Mouse (Mus musculus) MEL (cell line): ENCODE data around the gene Heg1. TPM values are rescaled to one million over a fixed set of nuclear protein-coding genes. Genes with fewer than 3 reads are reported as not detected.
A peak's percentile ranks its signal among the peaks of the same experiment; 100 is the strongest.

Experiments used
- DNase-seq: peaks from one replicate; pipeline ENCODE4 v3.0.0; 2011; ENCODE audit warnings: low read depth, low spot score
- H3K27ac ChIP-seq: 2 replicates; pipeline ENCODE4 v1.5.1; 2012; ENCODE audit warnings: low read depth, mild to moderate bottlenecking, control low read depth, low read length, moderate library complexity; ENCODE audit not compliant: control insufficient read depth
- H3K27me3 ChIP-seq, 2 experiments: fragments of 150-350 bp in 1 of 2; sonication (generic) in 1 of 2; 2 replicates each; pipeline ENCODE4 v1.6.1; 2012; ENCODE audit warnings: low read length in 2 of 2, mild to moderate bottlenecking in 2 of 2, improper control_type of control experiment in 1 of 2, moderate library complexity in 1 of 2; ENCODE audit not compliant: insufficient read depth in 2 of 2, control insufficient read depth in 1 of 2
- H3K36me3 ChIP-seq, 2 experiments: 2 replicates each; pipeline ENCODE4 v1.6.1; 2012 to 2014; ENCODE audit warnings: low read length in 2 of 2, improper control_type of control experiment in 1 of 2, inconsistent platforms in 1 of 2, mild to moderate bottlenecking in 1 of 2; ENCODE audit not compliant: insufficient read depth in 2 of 2, control insufficient read depth in 1 of 2
- H3K4me1 ChIP-seq, 2 experiments: fragments of 150-350 bp in 1 of 2; sonication (generic) in 1 of 2; 2 replicates each; pipeline ENCODE4 v1.6.1; 2012; ENCODE audit warnings: low read length in 2 of 2, improper control_type of control experiment in 1 of 2, mild to moderate bottlenecking in 1 of 2; ENCODE audit not compliant: insufficient read depth in 2 of 2, control insufficient read depth in 1 of 2
- H3K4me3 ChIP-seq, 2 experiments: fragments of 150-350 bp in 1 of 2; sonication (generic) in 1 of 2; 2 replicates each; pipeline ENCODE4 v1.5.1; 2012; ENCODE audit warnings: low read depth in 2 of 2, low read length in 2 of 2, mild to moderate bottlenecking in 2 of 2, moderate library complexity in 2 of 2, control low read depth in 1 of 2, improper control_type of control experiment in 1 of 2; ENCODE audit not compliant: control insufficient read depth in 1 of 2, insufficient read depth in 1 of 2
- H3K79me2 ChIP-seq: 2 replicates; pipeline ENCODE4 v1.6.1; 2012; ENCODE audit warnings: mild to moderate bottlenecking, low read length, moderate library complexity; ENCODE audit not compliant: control insufficient read depth, poor library complexity, insufficient read depth
- H3K9ac ChIP-seq: 2 replicates; pipeline ENCODE4 v1.6.1; 2012; ENCODE audit warnings: low read depth, mild to moderate bottlenecking, control low read depth, low read length, moderate library complexity; ENCODE audit not compliant: control insufficient read depth, poor library complexity, severe bottlenecking
- H3K9me3 ChIP-seq: fragments of 150-350 bp; sonication (generic); replicated peaks from 2 replicates; pipeline ENCODE4 v1.6.1; 2012; ENCODE audit warnings: mild to moderate bottlenecking, low read length, improper control_type of control experiment, moderate library complexity; ENCODE audit not compliant: insufficient read depth
- BHLHE40 ChIP-seq: IDR thresholded peaks from 2 replicates; pipeline ENCODE4 v1.6.1; 2012; ENCODE audit warnings: low read depth, mild to moderate bottlenecking, inconsistent platforms, low read length, improper control_type of control experiment, borderline replicate concordance
- CHD1 ChIP-seq: IDR thresholded peaks from 2 replicates; pipeline ENCODE4 v1.6.1; 2012; ENCODE audit warnings: low read depth, mild to moderate bottlenecking, inconsistent platforms, low read length, improper control_type of control experiment
- ELF1 ChIP-seq: IDR thresholded peaks from 2 replicates; pipeline ENCODE4 v1.6.1; 2014; ENCODE audit warnings: low read depth, mild to moderate bottlenecking, inconsistent platforms, low read length, improper control_type of control experiment, moderate library complexity
- EP300 ChIP-seq, 2 experiments: IDR thresholded peaks; 2 replicates each; pipeline ENCODE4 v1.6.1; 2011; ENCODE audit warnings: improper control_type of control experiment in 2 of 2, low read length in 2 of 2, low read depth in 1 of 2, mild to moderate bottlenecking in 1 of 2
- ETS1 ChIP-seq: IDR thresholded peaks from 2 replicates; pipeline ENCODE4 v1.6.1; 2012; ENCODE audit warnings: low read depth, mild to moderate bottlenecking, inconsistent platforms, low read length, improper control_type of control experiment, moderate library complexity
- GATA1 ChIP-seq: IDR thresholded peaks from 2 replicates; pipeline ENCODE4 v1.6.1; 2011; ENCODE audit warnings: low read depth, low read length, improper control_type of control experiment
- JUND ChIP-seq: IDR thresholded peaks from 2 replicates; pipeline ENCODE4 v1.6.1; 2011; ENCODE audit warnings: low read depth, mild to moderate bottlenecking, improper control_type of control experiment, low read length
- MAX ChIP-seq: IDR thresholded peaks from 2 replicates; pipeline ENCODE4 v1.6.1; 2011; ENCODE audit warnings: low read length, improper control_type of control experiment
- MEF2A ChIP-seq: IDR thresholded peaks from 2 replicates; pipeline ENCODE4 v1.6.1; 2014; ENCODE audit warnings: low read depth, mild to moderate bottlenecking, inconsistent platforms, low read length, improper control_type of control experiment; ENCODE audit not compliant: poor library complexity, insufficient replicate concordance, severe bottlenecking; ENCODE audit errors: extremely low read depth
- POLR2AphosphoS5 ChIP-seq: IDR thresholded peaks from 2 replicates; pipeline ENCODE4 v1.6.1; 2012; ENCODE audit warnings: low read depth, borderline replicate concordance, mild to moderate bottlenecking, inconsistent platforms, low read length, moderate library complexity, mixed read lengths
- RCOR1 ChIP-seq: IDR thresholded peaks from 2 replicates; pipeline ENCODE4 v1.6.1; 2012; ENCODE audit warnings: low read depth, mild to moderate bottlenecking, inconsistent platforms, low read length, improper control_type of control experiment
- SIN3A ChIP-seq: IDR thresholded peaks from 2 replicates; pipeline ENCODE4 v1.6.1; 2012; ENCODE audit warnings: low read length, improper control_type of control experiment, inconsistent platforms
- SMC3 ChIP-seq: IDR thresholded peaks from 2 replicates; pipeline ENCODE4 v1.6.1; 2011; ENCODE audit warnings: low read depth, low read length, improper control_type of control experiment
- ZMIZ1 ChIP-seq: IDR thresholded peaks from 2 replicates; pipeline ENCODE4 v1.6.1; 2012; ENCODE audit warnings: low read depth, mild to moderate bottlenecking, inconsistent platforms, low read length, improper control_type of control experiment, moderate library complexity
- polyA plus RNA-seq, 2 experiments: library from polyadenylated mRNA; stranded (reverse) in 1 of 2; unstranded in 1 of 2; fragments of >175 nt in 1 of 2; fragments of >200 nt in 1 of 2; gene quantifications; 2 replicates each; pipeline versions ENCODE4 v1.2.1 to v1.2.4; 2012; ENCODE audit warnings: low replicate concordance in 2 of 2, low read depth in 1 of 2; ENCODE audit not compliant: insufficient read length in 2 of 2, insufficient read depth in 1 of 2, missing spikeins in 1 of 2
- total RNA-seq: library from RNA; depleted of rRNA; stranded (reverse); fragments of 300-350 nt; gene quantifications from 2 replicates; pipeline ENCODE4 v1.2.3, GENCODE M21; 2012

Gene Heg1
- total and polyA plus RNA-seq, 3 experiments = 4.1 to 72.0 (median 6.9) TPM

GRCm38 (mm10) chr16:33747346-33747954 is 63.3 kb downstream of the Heg1 start:
- DNase-seq = peak; percentile 23
- H3K4me1 ChIP-seq = peaks cover 0 to 9% of the 10 kb centered on the region in 2 experiments; a peak in 2 of 4 replicates
- H3K9ac ChIP-seq = no peak overlapping the region
- H3K9me3 ChIP-seq = no peaks in the 10 kb centered on the region
- no peak overlapping the region for H3K27ac ChIP-seq
- TF ChIP-seq SMC3 (no peak), SIN3A (0 out of 2 replicates have a peak, but pooled peaks have one; percentile 15), RCOR1 (no peak), EP300 (IDR thresholded peaks at IDR 0.05; ENCODE audit: low read depth in 1 of 2, low read length in 2 of 2) (0 out of 4 replicates have a peak, but pooled peaks of 1 of the 2 experiments have one; percentile 3), ZMIZ1 (no peak), POLR2AphosphoS5 (no peak), ELF1 (no peak), MAX (no peak)
- no peak overlapping the region for H3K4me3 ChIP-seq
- H3K79me2 ChIP-seq = no peaks in the 10 kb centered on the region
- H3K36me3 ChIP-seq = peaks cover 0 to 14% of the 10 kb centered on the region in 2 experiments; a peak in 2 of 4 replicates
- no peaks in the 10 kb centered on the region for H3K27me3 ChIP-seq

- no peaks in the 10 kb centered on the region for H3K79me2 ChIP-seq
- H3K27me3 ChIP-seq = no peaks in the 10 kb centered on the region
- H3K36me3 ChIP-seq = peaks cover 0 to 14% of the 10 kb centered on the region in 2 experiments; a peak in 2 of 4 replicates
- H3K4me1 ChIP-seq = peaks cover 0 to 9% of the 10 kb centered on the region in 2 experiments; a peak in 2 of 4 replicates
- peak; percentile 49 for DNase-seq
- H3K9me3 ChIP-seq = no peaks in the 10 kb centered on the region
- H3K4me3 ChIP-seq = no peak overlapping the region
- no peak for TF ChIP-seq BHLHE40
- TF ChIP-seq ETS1 = peak; percentile 58; the same call in 1 of the 2 replicates
- no peak for TF ChIP-seq JUND
- TF ChIP-seq EP300 (IDR thresholded peaks at IDR 0.05; ENCODE audit: low read depth in 1 of 2, low read length in 2 of 2) = peak in 1 of 2 experiments; percentile 57; a peak in 1 of 4 replicates
- no peak for TF ChIP-seq CHD1
- peak; percentile 34; the same call in 1 of the 2 replicates for TF ChIP-seq GATA1
- no peak for TF ChIP-seq MEF2A
- no peak overlapping the region for H3K9ac ChIP-seq
- peak overlapping the region; percentile 18; the same call in 1 of the 2 replicates for H3K27ac ChIP-seq
Measured at GRCm38 (mm10) chr16:33747994-33748393, 63.8 kb downstream of the Heg1 start.
